Mouse (Mus musculus) cortical plate, adult 2 months (tissue): ENCODE measurements at regions not wholly inside any gene's neighbourhood (a gene's known extent, or its start where the extent isn't known, plus 50 kb on each side); places are given as distances from the start of the nearest gene placed in this dataset.

Source experiments
- CTCF ChIP-seq: fragments of 200-500 bp; IDR thresholded peaks from 2 replicates; pipeline ENCODE4 v1.5.1; 2011; ENCODE audit warnings: mild to moderate bottlenecking, control low read depth, low read length; ENCODE audit not compliant: insufficient read depth; ENCODE audit errors: extremely low read depth
- POLR2A ChIP-seq: fragments of 200-500 bp; IDR thresholded peaks from 2 replicates; pipeline ENCODE4 v1.6.1; 2011; ENCODE audit warnings: mild to moderate bottlenecking, low read length, control low read depth; ENCODE audit not compliant: insufficient read depth; ENCODE audit errors: extremely low read depth

- TF ChIP-seq CTCF (no peak), POLR2A (no peak)
Measured at GRCm38 (mm10) chr12:15723529-15723928, 93.2 kb downstream of the Trib2 start.
